Mouse (Mus musculus) A20 (cell line): ENCODE results near the gene Zfp212.
"Not testable (repeated sequence)": the region's sequence is repeated elsewhere in the genome, so short reads cannot be mapped to it uniquely, and the experiment has no call there.

ENCODE experiments used
- DNase-seq: peaks from one replicate; pipeline ENCODE4 v3.0.0-alpha.2; 2011; ENCODE audit warnings: low read depth, low spot score

Zfp212 gene

DNA sequence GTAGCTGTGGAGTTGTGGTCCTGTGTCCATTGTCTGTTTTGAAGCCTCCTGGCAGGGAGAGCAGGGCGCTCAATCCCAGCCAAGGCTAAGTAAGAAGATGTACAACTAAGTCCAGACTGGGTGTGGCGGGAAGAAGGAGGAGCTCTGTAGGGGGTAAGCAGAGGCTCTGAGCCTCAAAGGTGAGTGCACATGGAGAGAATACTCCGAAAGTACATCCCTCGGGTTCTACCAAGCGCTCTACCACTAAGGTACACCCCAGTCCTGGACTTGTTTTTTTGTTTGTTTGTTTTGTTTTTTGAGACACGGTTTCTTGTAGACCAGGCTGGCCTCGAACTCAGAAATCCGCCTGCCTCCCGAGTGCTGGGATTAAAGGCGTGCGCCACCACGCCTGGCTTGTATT lies 22.2 kb downstream of the Zfp212 start:
- no peak for DNase-seq

DNA sequence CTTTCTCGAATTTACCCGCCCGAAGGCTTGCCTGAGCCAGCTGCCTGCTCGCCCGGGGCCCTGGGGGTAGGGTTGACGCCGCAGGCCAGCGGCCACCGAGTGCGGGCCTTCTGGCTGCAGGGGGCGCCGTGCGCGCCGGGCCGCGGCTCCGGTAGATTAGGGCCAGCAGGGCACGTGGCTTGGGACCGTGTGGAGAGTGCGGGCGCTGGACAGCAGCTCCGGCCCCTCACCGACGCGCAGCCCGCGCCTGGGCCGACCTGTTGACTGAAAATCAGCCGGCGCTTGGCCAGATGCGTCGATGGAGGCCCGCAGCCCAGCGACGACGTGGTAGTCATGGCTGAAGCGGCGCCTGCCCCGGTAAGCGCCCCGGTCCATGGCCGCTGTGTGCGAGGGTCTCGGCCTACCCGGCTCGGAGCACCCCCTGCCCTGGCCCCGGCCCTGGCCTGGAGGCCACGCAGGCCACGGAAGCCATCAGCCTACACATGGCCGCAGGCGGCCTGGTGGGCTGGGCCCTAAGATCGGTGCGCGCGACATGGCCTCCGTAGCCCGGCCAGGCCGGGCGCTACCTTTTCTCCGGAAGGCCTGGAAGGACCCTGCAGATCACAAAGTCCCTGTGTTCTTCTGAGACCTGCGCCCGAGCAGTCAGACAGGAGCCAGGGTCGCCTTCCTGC lies 22.9 kb downstream of the Zfp212 start:
- DNase-seq: peak; percentile 82

DNA sequence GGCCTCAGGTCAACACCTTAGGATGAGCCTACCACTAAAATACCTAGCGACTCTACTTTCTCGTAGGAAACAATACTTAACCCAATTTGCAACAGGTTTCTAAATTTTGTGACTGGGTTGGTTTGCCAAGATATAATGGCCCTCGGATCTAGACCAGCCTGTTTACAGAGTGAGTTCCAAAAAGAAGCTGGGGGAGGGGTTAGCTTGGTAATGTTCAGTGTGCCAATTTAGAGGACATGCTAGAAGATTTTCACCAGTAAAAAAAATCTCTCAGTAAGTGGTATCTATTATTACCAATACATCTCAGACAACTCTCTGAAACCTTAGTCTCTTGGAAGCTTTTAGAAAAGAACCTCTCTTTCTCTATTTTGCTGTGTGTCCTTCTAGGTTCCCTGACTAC lies 23.4 kb downstream of the Zfp212 start:
- DNase-seq: no peak

DNA sequence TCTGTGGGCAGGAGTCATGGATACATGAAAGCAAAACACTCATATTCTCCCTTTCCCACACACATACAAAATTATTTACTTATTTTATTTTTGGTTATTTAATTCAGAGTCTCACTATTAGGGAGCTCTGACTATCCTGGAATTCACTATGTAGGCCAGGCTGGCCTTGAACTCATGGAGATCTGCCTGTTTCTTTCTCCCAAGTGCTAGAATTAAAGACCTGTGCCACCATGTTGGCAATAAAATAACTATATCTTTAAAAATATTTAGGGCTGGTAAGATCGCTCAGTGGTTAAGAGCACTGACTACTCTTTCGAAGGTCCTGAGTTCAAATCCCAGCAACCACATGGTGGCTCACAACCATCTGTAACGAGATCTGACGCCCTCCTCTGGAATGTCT lies 27.1 kb downstream of the Zfp212 start:
- no peak for DNase-seq

DNA sequence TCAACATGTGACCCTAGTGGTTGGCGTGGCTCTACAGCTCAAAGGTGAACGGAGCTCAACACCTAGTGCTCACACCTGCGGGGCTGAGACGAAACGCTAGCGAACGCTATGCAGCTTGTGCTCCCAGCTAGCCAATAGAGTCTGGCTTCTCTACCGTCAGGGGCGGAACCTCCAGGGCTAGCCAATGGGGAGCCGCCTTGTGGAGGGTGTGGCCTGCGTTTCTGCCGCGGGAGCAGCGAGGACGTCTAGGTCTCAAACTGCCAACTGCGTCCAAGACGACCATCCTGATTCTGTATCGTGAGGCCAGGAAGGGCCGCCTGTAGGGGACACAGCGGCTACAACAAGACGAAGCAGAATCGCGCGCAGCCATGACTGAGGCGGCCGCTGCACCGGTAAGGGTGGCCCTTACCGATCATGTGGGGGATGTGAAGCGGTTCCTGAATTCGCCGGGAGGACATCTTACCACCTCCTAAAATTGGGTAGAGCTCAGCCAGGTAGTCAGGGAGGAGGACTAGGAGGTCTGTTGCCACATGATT lies 33.0 kb downstream of the Zfp212 start, which contains the start of gene Zfp956:
Gene Zfp956 (plus strand): TSS at position 200 of the 536 bp plus-strand sequence.
- peak; percentile 96 for DNase-seq

DNA sequence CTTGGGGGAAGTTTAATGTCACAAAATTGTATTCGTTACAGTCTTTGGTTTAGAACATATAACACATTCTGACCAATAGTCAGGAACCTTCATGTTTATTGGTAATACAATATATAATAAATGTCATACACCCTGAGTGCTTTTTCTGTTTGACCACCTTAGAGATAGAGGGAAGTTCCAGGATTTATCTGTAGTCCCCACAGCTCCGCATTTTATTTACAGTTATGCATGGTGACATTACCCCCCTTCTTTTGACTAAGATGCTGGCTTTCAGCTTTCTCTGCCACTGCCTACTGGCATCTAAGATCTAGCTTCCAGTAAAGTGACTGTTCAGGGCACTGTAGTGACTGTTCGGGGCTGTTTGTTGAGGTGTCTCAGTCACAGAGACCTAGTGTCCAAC lies 34.1 kb downstream of the Zfp212 start:
- no peak for DNase-seq

DNA sequence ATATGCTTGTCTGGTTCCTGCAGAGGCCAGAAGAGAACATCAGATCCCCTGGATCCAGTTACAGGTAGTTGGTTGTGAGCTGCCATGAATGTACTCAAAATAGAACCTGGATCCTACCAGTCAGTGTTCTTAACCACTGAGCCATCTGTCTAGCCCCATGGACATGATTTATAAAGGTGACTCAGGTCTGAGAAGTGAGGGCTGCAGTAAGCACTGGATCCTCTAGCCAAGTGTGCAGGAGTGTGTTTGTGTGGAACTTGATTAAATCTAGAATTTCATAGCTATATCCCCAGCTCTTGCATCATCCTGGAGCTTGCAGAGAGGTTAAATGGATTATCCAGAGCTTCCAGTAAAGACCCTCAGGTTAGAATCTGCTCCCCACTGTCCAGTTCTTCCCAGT lies 37.5 kb downstream of the Zfp212 start:
- no peak for DNase-seq

DNA sequence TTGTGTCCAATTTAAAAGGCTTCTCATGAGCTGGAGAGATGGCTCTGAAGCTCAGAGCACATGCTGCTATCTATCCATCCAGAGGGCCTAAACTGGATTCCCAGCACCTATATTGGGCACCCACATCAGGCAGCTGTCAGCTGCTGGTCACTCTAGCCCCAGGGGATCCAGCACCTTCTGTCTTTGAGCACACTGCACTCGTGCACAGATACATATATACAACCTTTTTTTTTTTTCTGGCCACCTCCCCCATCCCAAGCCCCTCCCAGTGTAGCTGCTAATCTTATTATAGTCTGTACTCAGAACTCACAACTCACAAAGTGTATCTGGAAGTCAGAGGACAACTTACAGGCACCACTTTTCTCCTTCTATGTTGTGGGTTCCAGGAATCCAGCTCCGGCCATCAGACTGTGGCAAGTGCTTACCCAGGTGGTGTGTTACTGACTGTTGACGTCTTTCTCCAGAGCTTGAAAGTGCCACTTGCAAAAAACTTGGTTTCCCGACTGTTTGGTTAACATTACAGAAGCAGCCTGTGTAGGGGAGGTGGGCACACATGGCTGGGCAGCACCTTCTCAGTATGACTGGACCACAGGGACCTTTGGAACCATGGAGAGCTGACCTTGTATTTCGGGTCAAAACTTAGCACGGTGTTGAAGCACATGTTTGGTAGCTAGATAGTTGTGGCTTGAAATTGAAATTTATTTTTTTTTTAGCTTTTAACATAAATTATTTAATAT lies 40.6 kb downstream of the Zfp212 start:
- no peak for DNase-seq

DNA sequence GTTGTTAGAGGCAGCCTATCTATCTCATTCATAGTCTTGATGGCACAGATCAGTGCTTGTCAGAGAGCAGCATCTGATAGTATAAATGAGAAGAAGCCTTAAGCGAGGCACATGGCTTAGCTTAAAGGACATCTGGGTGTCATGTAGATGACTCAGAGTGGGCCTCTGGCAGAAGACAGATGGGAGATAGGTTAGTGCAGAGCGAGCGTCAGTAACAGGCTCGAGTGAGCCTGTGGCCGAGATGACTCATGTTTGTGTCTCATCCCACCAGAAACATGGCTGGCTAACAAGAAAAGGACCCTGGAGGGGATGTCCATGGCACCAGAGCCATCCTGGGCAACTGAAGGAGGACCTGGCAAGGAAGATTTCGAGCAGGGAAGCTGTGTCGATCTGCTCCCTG lies 42.8 kb downstream of the Zfp212 start:
- no peak for DNase-seq

DNA sequence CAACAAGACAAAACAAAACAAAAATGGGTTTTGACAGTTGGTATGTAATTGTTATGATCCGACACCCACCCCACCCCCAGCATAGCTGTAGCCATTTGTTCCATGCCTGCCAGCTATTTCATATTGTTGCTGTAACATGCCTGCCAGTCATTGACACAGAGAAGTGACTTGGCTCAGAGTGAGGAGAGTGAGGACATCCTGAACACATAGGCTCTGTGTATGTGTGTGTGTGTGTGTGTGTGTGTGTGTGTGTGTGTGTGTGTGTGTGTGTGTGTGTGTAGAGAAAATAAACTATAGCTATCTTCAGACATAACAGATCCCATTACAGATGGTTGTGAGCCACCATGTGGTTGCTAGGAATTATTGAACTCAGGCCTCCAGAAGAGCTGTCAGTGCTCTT lies 47.9 kb downstream of the Zfp212 start:
- not testable (repeated sequence) for DNase-seq

DNA sequence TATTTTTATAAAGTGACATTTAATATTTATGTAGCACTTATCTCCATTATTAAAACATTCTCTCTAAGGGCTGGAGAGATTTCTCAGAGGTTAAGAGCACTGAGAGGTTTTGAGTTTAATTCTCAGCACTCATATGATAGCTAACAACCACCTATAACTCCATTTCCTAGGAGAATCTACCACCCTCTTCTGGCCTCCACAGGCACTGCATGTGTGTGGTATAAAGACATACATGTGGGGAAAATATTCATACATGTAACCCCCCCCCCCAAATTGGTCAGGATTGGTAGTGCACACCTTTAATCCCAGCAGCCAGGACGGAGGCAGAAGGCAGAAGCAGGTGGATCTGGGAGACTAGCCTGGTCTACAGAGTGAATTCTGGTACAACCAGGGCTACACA lies 54.3 kb downstream of the Zfp212 start:
- DNase-seq: peak; percentile 44

DNA sequence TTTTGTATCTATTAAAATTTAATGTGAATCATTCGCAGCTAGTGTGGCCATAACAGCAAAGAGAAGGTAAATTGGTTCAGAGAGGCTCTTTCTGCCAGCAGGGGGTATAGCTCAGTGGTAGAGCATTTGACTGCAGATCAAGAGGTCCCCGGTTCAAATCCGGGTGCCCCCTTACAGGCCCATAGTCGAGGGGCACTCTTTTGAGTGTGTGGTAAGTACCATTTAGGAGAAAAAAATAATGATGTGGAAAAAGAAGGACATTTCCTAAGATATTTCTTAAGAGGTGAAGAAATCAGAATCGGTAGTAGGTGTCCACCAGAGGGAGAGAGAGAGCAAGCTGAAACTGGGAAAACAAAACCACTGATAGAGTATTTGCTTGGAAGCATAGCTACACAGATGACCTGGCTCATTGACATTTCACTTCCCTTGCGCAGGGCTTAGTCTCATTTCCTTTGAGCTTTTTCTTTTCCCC lies 58.7 kb downstream of the Zfp212 start:
- peak; percentile 83 for DNase-seq
